Mouse (Mus musculus) kidney, postnatal 0 days (tissue): ENCODE results near the gene Slc25a33. TPM values are rescaled to one million over a fixed set of nuclear protein-coding genes. Genes with fewer than 3 reads are reported as not detected.
"Not testable (repeated sequence)": the region's sequence is repeated elsewhere in the genome, so short reads cannot be mapped to it uniquely, and the experiment has no call there.

Source experiments
- ATAC-seq: fragments of 200-750 bp; cut with Nextera tagmentation; replicated peaks from 2 replicates; pipeline ENCODE4 v1.8.0; 2017; ENCODE audit warnings: low read depth, moderate number of reproducible peaks, moderate TSS enrichment, moderate library complexity; ENCODE audit not compliant: low FRiP score
- DNase-seq: peaks from one replicate; pipeline ENCODE4 v3.0.0-alpha.2; 2016; ENCODE audit warnings: low spot score
- H3K27ac ChIP-seq: fragments of 300-500 bp; sonication (generic); 2 replicates; pipeline ENCODE4 v1.5.1; 2014; ENCODE audit warnings: mild to moderate bottlenecking
- H3K27me3 ChIP-seq: fragments of 300-500 bp; sonication (generic); 2 replicates; pipeline ENCODE4 v1.6.1; 2014; ENCODE audit warnings: low read length, mixed read lengths; ENCODE audit not compliant: insufficient read depth
- H3K36me3 ChIP-seq: fragments of 300-500 bp; sonication (generic); 2 replicates; pipeline ENCODE4 v1.6.1; 2014; ENCODE audit warnings: low read length, mixed read lengths; ENCODE audit not compliant: insufficient read depth
- H3K4me1 ChIP-seq: fragments of 300-500 bp; sonication (generic); replicated peaks from 2 replicates; pipeline ENCODE4 v1.6.1; 2014; ENCODE audit warnings: antibody characterized with exemption, low read length, mixed read lengths; ENCODE audit not compliant: insufficient read depth
- H3K4me2 ChIP-seq: fragments of 300-500 bp; sonication (generic); 2 replicates; pipeline ENCODE4 v1.6.1; 2014; ENCODE audit warnings: mild to moderate bottlenecking, low read length, moderate library complexity, mixed read lengths
- H3K4me3 ChIP-seq: fragments of 300-500 bp; sonication (generic); replicated peaks from 2 replicates; pipeline ENCODE4 v1.5.1; 2014; ENCODE audit warnings: low read depth, low read length
- H3K9ac ChIP-seq: fragments of 300-500 bp; sonication (generic); 2 replicates; pipeline ENCODE4 v1.6.1; 2014; ENCODE audit warnings: low read depth, low read length
- H3K9me3 ChIP-seq: fragments of 300-500 bp; sonication (generic); replicated peaks from 2 replicates; pipeline ENCODE4 v1.6.1; 2016; ENCODE audit warnings: low read length, inconsistent platforms, mixed read lengths
- CTCF ChIP-seq: IDR thresholded peaks from 2 replicates; pipeline ENCODE4 v1.5.1; 2016; ENCODE audit warnings: antibody characterized with exemption, low read depth, mild to moderate bottlenecking, moderate library complexity
- WGBS: fragments of 180-500 bp; shearing (Covaris S2); extraction: QIAGEN DNeasy Blood & Tissue Kit; methylation state at CpG from one replicate; pipeline ENCODE4 v1.1.7; 2014; 5-methylcytosine and 5-hydroxymethylcytosine counted together
- polyA plus RNA-seq: library from polyadenylated mRNA; unstranded; fragments of >200 nt; fragmentation: Nextera tagmentation; extraction: Ambion mirVana; gene quantifications from 2 replicates; pipeline ENCODE4 v1.2.1, GENCODE M21; 2015

The Slc25a33 gene
- polyA plus RNA-seq, 1 experiment from 2014 or later: 15.1 TPM

- H3K27me3 ChIP-seq: no peaks in the 10 kb centered on the region
- no peaks in the 10 kb centered on the region for H3K4me1 ChIP-seq
- ATAC-seq (no peak), DNase-seq (no peak)
- no peak overlapping the region for H3K4me2 ChIP-seq
- no peaks in the 10 kb centered on the region for H3K9me3 ChIP-seq
- no peak for TF ChIP-seq CTCF
- no peak overlapping the region for H3K27ac ChIP-seq
- H3K9ac ChIP-seq: no peak overlapping the region
- no peak overlapping the region for H3K4me3 ChIP-seq
- WGBS: 74% methylated on average over 3 of the region's 3 CpGs
- H3K36me3 ChIP-seq: 0 out of 2 replicates have a peak, but pooled peaks cover 3% of the 10 kb centered on the region
These were observed 21.2 kb downstream of the Slc25a33 start for GRCm38 (mm10) chr4:149752836-149753235.

- Histone ChIP-seq H3K4me3 (no peak overlapping the region), H3K27ac (no peak overlapping the region), H3K27me3 (no peaks in the 10 kb centered on the region), H3K4me1 (no peaks in the 10 kb centered on the region), H3K4me2 (no peak overlapping the region), H3K36me3 (0 out of 2 replicates have a peak, but pooled peaks cover 3% of the 10 kb centered on the region), H3K9ac (no peak overlapping the region), H3K9me3 (no peaks in the 10 kb centered on the region)
- DNase-seq (peak; percentile 89), ATAC-seq (no peak; the same call in 1 of the 2 replicates)
- TF ChIP-seq CTCF: peak; percentile 89
- WGBS: 29% methylated on average over 17 of the region's 17 CpGs
These were observed 21.8 kb downstream of the Slc25a33 start for GRCm38 (mm10) chr4:149752124-149752799.

- ATAC-seq (no peak), DNase-seq (no peak)
- H3K9me3 ChIP-seq: no peaks in the 10 kb centered on the region
- 51% methylated on average over 5 of the region's 5 CpGs for WGBS
- H3K4me3 ChIP-seq: no peak overlapping the region
- no peak overlapping the region for H3K4me2 ChIP-seq
- no peak overlapping the region for H3K27ac ChIP-seq
- H3K9ac ChIP-seq: no peak overlapping the region
- H3K27me3 ChIP-seq: no peaks in the 10 kb centered on the region
- 0 out of 2 replicates have a peak, but pooled peaks cover under 1% of the 10 kb centered on the region for H3K36me3 ChIP-seq
- TF ChIP-seq CTCF: no peak
- H3K4me1 ChIP-seq: no peaks in the 10 kb centered on the region
These were observed 23.4 kb downstream of the Slc25a33 start for GRCm38 (mm10) chr4:149750671-149751070.

GRCm38 (mm10) chr4:149749663-149750015 is 24.4 kb downstream of the Slc25a33 start:
- H3K9me3 ChIP-seq, H3K27ac ChIP-seq, H3K4me1 ChIP-seq, H3K4me3 ChIP-seq, H3K9ac ChIP-seq, H3K27me3 ChIP-seq, DNase-seq, H3K36me3 ChIP-seq, ATAC-seq, H3K4me2 ChIP-seq: not testable (repeated sequence)
- WGBS: 93% methylated on average over 3 of the region's 3 CpGs

- Histone ChIP-seq H3K9me3 (no peaks in the 10 kb centered on the region), H3K27ac (no peak overlapping the region), H3K9ac (no peak overlapping the region), H3K4me1 (no peaks in the 10 kb centered on the region), H3K4me2 (no peak overlapping the region), H3K27me3 (no peaks in the 10 kb centered on the region), H3K36me3 (no peaks in the 10 kb centered on the region), H3K4me3 (no peak overlapping the region)
- 67% methylated on average over 18 of the region's 18 CpGs for WGBS
- TF ChIP-seq CTCF: no peak
- ATAC-seq: no peak
- no peak for DNase-seq
These were observed 24.9 kb downstream of the Slc25a33 start for GRCm38 (mm10) chr4:149749003-149749662.

- no peak overlapping the region for H3K9ac ChIP-seq
- 44% methylated on average over 7 of the region's 7 CpGs for WGBS
- no peak for ATAC-seq
These were observed 30.0 kb downstream of the Slc25a33 start for GRCm38 (mm10) chr4:149744119-149744518.

More at GRCm38 (mm10) chr4:149744119-149744518, 30.0 kb downstream of the Slc25a33 start:
- Histone ChIP-seq H3K4me3 (no peak overlapping the region), H3K36me3 (no peaks in the 10 kb centered on the region), H3K4me1 (no peaks in the 10 kb centered on the region), H3K4me2 (no peak overlapping the region), H3K9me3 (no peaks in the 10 kb centered on the region), H3K27ac (no peak overlapping the region), H3K27me3 (no peaks in the 10 kb centered on the region)
- no peak for DNase-seq
- TF ChIP-seq CTCF: no peak
